Mouse (Mus musculus) heart, embryonic 12.5 days (tissue): ENCODE data around the gene Stat2. TPM values are rescaled to one million over a fixed set of nuclear protein-coding genes. Genes with fewer than 3 reads are reported as not detected.
"Not testable (repeated sequence)": the region's sequence is repeated elsewhere in the genome, so short reads cannot be mapped to it uniquely, and the experiment has no call there.

ENCODE experiments used
- ATAC-seq: fragments of 200-750 bp; cut with Nextera tagmentation; 2 replicates; pipeline ENCODE4 v1.8.0; 2017; ENCODE audit warnings: moderate TSS enrichment, moderate library complexity; ENCODE audit not compliant: insufficient number of reproducible peaks, low FRiP score
- H3K27ac ChIP-seq: fragments of 300-500 bp; sonication (generic); 2 replicates; pipeline ENCODE4 v1.5.1; 2016; ENCODE audit warnings: mild to moderate bottlenecking, moderate library complexity; ENCODE audit not compliant: poor library complexity, severe bottlenecking
- H3K27me3 ChIP-seq: fragments of 300-500 bp; sonication (generic); replicated peaks from 2 replicates; pipeline ENCODE4 v1.6.1; 2016; ENCODE audit warnings: mild to moderate bottlenecking, moderate library complexity
- H3K36me3 ChIP-seq: fragments of 300-500 bp; sonication (generic); 2 replicates; pipeline ENCODE4 v1.6.1; 2016; ENCODE audit warnings: mild to moderate bottlenecking, moderate library complexity
- H3K4me1 ChIP-seq: fragments of 300-500 bp; sonication (generic); replicated peaks from 2 replicates; pipeline ENCODE4 v1.6.1; 2016; ENCODE audit warnings: mild to moderate bottlenecking
- H3K4me2 ChIP-seq: fragments of 300-500 bp; sonication (generic); 2 replicates; pipeline ENCODE4 v1.6.1; 2016; ENCODE audit warnings: mild to moderate bottlenecking, moderate library complexity
- H3K4me3 ChIP-seq: fragments of 300-500 bp; sonication (generic); 2 replicates; pipeline ENCODE4 v1.5.1; 2016; ENCODE audit warnings: mild to moderate bottlenecking
- H3K9ac ChIP-seq: fragments of 300-500 bp; sonication (generic); 2 replicates; pipeline ENCODE4 v1.6.1; 2016; ENCODE audit warnings: mild to moderate bottlenecking, moderate library complexity
- H3K9me3 ChIP-seq: fragments of 300-500 bp; sonication (generic); replicated peaks from 2 replicates; pipeline ENCODE4 v1.6.1; 2016; ENCODE audit warnings: mild to moderate bottlenecking, moderate library complexity
- WGBS: fragments of 180-500 bp; shearing (Covaris S2); methylation state at CpG from one replicate; pipeline ENCODE4 v1.1.7; 2016; 5-methylcytosine and 5-hydroxymethylcytosine counted together
- polyA plus RNA-seq: library from polyadenylated mRNA; unstranded; fragments of >200 nt; fragmentation: Nextera tagmentation; extraction: Ambion mirVana; gene quantifications from 2 replicates; pipeline ENCODE4 v1.2.1, GENCODE M21; 2016

The Stat2 gene
- polyA plus RNA-seq, 1 experiment from 2014 or later, result 11.2 TPM

DNA sequence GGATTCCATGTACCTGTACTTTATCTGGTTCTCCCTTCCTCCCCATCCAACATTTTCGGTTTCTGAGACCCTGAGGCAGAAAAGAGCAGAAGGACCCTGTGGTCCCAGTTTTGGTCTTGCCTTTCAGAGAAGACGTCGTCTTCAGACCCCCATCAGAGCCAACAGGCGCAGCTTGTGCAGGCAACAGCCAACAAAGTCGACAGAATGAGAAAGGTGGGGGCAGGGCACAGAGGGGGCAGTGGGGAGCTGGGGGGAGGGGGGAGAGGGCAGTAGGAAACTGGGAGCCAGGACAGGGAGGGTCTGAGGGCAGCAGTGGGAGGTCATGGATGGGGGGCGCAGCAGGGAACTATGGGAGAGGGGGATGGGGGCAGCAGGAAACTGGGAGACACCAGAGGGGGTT lies 7.8 kb downstream of the Stat2 start:
- no peak overlapping the region for H3K4me2 ChIP-seq
- peaks cover 63% of the 10 kb centered on the region for H3K36me3 ChIP-seq
- ATAC-seq, result no peak
- WGBS, result 61% methylated on average over 6 of the region's 6 CpGs
- no peaks in the 10 kb centered on the region for H3K4me1 ChIP-seq
- H3K9me3 ChIP-seq, result no peaks in the 10 kb centered on the region
- no peak overlapping the region for H3K4me3 ChIP-seq
- H3K27ac ChIP-seq, result no peak overlapping the region
- H3K27me3 ChIP-seq, result no peaks in the 10 kb centered on the region
- no peak overlapping the region for H3K9ac ChIP-seq

DNA sequence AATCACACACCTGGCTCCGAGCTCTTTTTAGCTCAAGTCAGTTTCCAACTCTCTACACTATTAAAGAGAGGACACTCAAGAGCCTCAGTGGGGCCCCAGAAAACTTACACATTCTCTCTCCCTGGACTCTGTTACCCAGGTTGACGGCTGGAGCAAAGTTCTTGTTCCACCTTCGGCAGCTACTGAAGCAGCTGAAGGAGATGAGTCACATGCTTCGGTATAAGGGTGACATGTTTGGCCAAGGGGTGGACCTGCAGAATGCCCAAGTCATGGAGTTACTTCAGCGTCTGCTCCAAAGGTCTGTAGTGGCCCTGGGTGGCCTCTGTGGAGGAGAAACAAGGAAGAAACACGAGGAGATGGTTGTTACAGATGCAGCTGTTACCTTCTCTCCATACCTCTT lies 10.6 kb downstream of the Stat2 start:
- peaks cover 84% of the 10 kb centered on the region for H3K36me3 ChIP-seq
- ATAC-seq, result no peak
- H3K4me1 ChIP-seq, result no peaks in the 10 kb centered on the region
- no peak overlapping the region for H3K4me2 ChIP-seq
- no peak overlapping the region for H3K27ac ChIP-seq
- H3K9ac ChIP-seq, result no peak overlapping the region
- H3K9me3 ChIP-seq, result no peaks in the 10 kb centered on the region
- WGBS, result 82% methylated on average over 6 of the region's 6 CpGs
- no peak overlapping the region for H3K4me3 ChIP-seq
- H3K27me3 ChIP-seq, result no peaks in the 10 kb centered on the region

GRCm38 (mm10) chr10:128281682-128282081 lies 11.3 kb downstream of the Stat2 start:
- H3K9me3 ChIP-seq, result no peaks in the 10 kb centered on the region
- H3K36me3 ChIP-seq, result peaks cover 87% of the 10 kb centered on the region

GRCm38 (mm10) chr10:128282886-128283450 lies 12.6 kb downstream of the Stat2 start:
- Histone ChIP-seq H3K36me3 (peaks cover 86% of the 10 kb centered on the region), H3K9ac (peak overlapping the region; percentile 18; the same call in 1 of the 2 replicates)
- WGBS, result 84% methylated on average over 20 of the region's 20 CpGs

More at GRCm38 (mm10) chr10:128281682-128282081, 11.3 kb downstream of the Stat2 start:
- no peaks in the 10 kb centered on the region for H3K4me1 ChIP-seq
- no peak for ATAC-seq
- no peaks in the 10 kb centered on the region for H3K27me3 ChIP-seq
- no peak overlapping the region for H3K9ac ChIP-seq
- no peak overlapping the region for H3K4me2 ChIP-seq
- 86% methylated on average over 14 of the region's 14 CpGs for WGBS
- no peak overlapping the region for H3K4me3 ChIP-seq
- H3K27ac ChIP-seq, result no peak overlapping the region

GRCm38 (mm10) chr10:128283604-128284579 lies 13.5 kb downstream of the Stat2 start:
- WGBS, result 64% methylated on average over 31 of the region's 31 CpGs
- Histone ChIP-seq H3K36me3 (peaks cover 83% of the 10 kb centered on the region), H3K9me3 (no peaks in the 10 kb centered on the region), H3K4me3 (no peak overlapping the region), H3K9ac (peak overlapping the region; percentile 1; the same call in 1 of the 2 replicates), H3K4me2 (no peak overlapping the region), H3K27me3 (no peaks in the 10 kb centered on the region), H3K4me1 (no peaks in the 10 kb centered on the region), H3K27ac (no peak overlapping the region)
- ATAC-seq, result no peak; the same call in 1 of the 2 replicates

More at GRCm38 (mm10) chr10:128282886-128283450, 12.6 kb downstream of the Stat2 start:
- no peak overlapping the region for H3K4me2 ChIP-seq
- no peak overlapping the region for H3K27ac ChIP-seq
- H3K4me1 ChIP-seq, result no peaks in the 10 kb centered on the region
- no peak for ATAC-seq
- no peaks in the 10 kb centered on the region for H3K27me3 ChIP-seq
- no peak overlapping the region for H3K4me3 ChIP-seq
- H3K9me3 ChIP-seq, result no peaks in the 10 kb centered on the region

GRCm38 (mm10) chr10:128290594-128290993 lies 20.2 kb downstream of the Stat2 start:
- H3K27ac ChIP-seq, H3K4me2 ChIP-seq, H3K4me3 ChIP-seq, ATAC-seq, H3K4me1 ChIP-seq, H3K9me3 ChIP-seq, H3K9ac ChIP-seq, H3K27me3 ChIP-seq: not testable (repeated sequence)
- WGBS, result 81% methylated on average over 1 of the region's 1 CpGs
- H3K36me3 ChIP-seq, result peaks cover 60% of the 10 kb centered on the region

DNA sequence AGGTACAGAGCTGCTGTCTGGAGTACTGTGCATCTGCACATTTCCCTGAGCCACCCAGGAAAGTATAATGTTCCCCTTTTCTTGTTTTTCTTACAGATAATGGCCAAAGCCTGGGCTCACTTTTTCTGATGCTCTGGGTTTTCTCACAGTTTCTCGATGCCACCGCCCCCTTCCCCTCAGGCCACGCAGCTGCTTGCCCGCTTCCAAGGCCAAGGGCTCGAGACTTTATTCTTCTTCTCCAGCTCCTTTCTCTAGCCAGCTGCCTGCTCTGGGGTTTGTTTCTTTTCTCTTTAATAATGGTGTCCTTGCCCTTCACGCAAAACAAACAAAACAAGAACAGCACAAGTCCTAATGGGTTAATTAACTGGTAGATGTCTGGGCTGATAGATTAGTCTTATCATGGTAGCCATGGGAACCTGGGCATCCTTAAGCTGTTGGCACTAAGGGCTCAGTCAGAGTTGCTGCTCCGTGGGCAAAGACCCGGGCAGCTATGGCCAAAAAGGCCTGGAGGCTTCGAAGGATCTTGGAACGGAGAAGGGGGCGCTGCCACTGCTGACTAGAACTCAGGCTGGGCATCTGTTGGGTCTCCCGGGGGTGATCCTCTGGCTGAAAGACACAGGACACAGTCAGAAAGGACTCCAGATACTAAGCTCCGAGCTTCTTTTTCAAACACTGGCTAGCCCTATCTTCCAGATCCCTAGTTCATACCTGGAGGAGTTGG lies 26.2 kb downstream of the Stat2 start:
- 68% methylated on average over 13 of the region's 13 CpGs for WGBS
- Histone ChIP-seq H3K4me2 (0 out of 2 replicates have a peak overlapping the region, but pooled peaks have one; percentile 32), H3K9ac (no peak overlapping the region), H3K36me3 (peaks cover 15% of the 10 kb centered on the region), H3K27ac (no peak overlapping the region), H3K4me1 (peaks cover 23% of the 10 kb centered on the region), H3K4me3 (no peak overlapping the region), H3K9me3 (no peaks in the 10 kb centered on the region), H3K27me3 (no peaks in the 10 kb centered on the region)
- ATAC-seq, result no peak

DNA sequence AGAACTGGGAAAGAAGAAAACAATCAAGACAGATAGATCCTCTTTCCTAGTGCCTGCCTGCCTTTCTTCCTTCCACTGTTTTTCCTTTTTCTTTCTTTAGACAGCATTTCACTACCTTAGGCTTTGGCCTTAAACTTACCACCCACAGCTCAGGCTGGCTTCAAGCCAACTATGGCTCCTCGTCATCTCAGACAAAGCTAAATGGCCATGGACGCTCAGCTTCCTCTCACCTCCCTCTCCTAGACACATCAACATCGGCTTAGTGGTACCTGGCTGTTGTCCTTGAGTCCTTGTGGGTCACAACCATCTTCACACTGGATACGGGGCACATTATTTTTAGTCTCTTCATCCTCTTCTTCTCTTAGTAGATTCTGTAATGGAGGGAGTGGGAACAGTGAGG lies 26.9 kb downstream of the Stat2 start:
- Histone ChIP-seq H3K27me3 (no peaks in the 10 kb centered on the region), H3K4me3 (no peak overlapping the region), H3K4me2 (peak overlapping the region; percentile 32; the same call in 1 of the 2 replicates), H3K36me3 (peaks cover 9% of the 10 kb centered on the region), H3K9ac (no peak overlapping the region), H3K27ac (peak overlapping the region; percentile 87), H3K9me3 (no peaks in the 10 kb centered on the region), H3K4me1 (peaks cover 25% of the 10 kb centered on the region)
- 63% methylated on average over 4 of the region's 4 CpGs for WGBS
- no peak; the same call in 1 of the 2 replicates for ATAC-seq

- peak overlapping the region; percentile 32; the same call in 1 of the 2 replicates for H3K4me2 ChIP-seq
- H3K4me3 ChIP-seq, result no peak overlapping the region
- no peaks in the 10 kb centered on the region for H3K9me3 ChIP-seq
- H3K27ac ChIP-seq, result peak overlapping the region; percentile 87
- peaks cover 5% of the 10 kb centered on the region for H3K36me3 ChIP-seq
- WGBS, result 44% methylated on average over 11 of the region's 11 CpGs
- H3K4me1 ChIP-seq, result peaks cover 29% of the 10 kb centered on the region
- H3K27me3 ChIP-seq, result no peaks in the 10 kb centered on the region
- peak; percentile 80 for ATAC-seq
- peak overlapping the region; percentile 54; the same call in 1 of the 2 replicates for H3K9ac ChIP-seq
These were observed 27.3 kb downstream of the Stat2 start for GRCm38 (mm10) chr10:128297622-128298021.

GRCm38 (mm10) chr10:128298243-128298642 lies 27.9 kb downstream of the Stat2 start:
- peak overlapping the region; percentile 87 for H3K27ac ChIP-seq
- ATAC-seq, result no peak
- no peak overlapping the region for H3K4me3 ChIP-seq
- 0 out of 2 replicates have a peak overlapping the region, but pooled peaks have one; percentile 7 for H3K4me2 ChIP-seq
- no peaks in the 10 kb centered on the region for H3K9me3 ChIP-seq
- 61% methylated on average over 6 of the region's 6 CpGs for WGBS
- peaks cover 3% of the 10 kb centered on the region; the same call in 1 of the 2 replicates for H3K36me3 ChIP-seq
- H3K27me3 ChIP-seq, result no peaks in the 10 kb centered on the region
- H3K4me1 ChIP-seq, result peaks cover 29% of the 10 kb centered on the region
- 0 out of 2 replicates have a peak overlapping the region, but pooled peaks have one; percentile 54 for H3K9ac ChIP-seq
